Mouse (Mus musculus) cortical plate, adult 2 months (tissue): ENCODE data around the gene Wdr25. TPM values are rescaled to one million over a fixed set of nuclear protein-coding genes. Genes with fewer than 3 reads are reported as not detected.
A peak's percentile ranks its signal among the peaks of the same experiment; 100 is the strongest.

Experiments
- H3K27ac ChIP-seq: fragments of 200-500 bp; 2 replicates; pipeline ENCODE4 v1.5.1; 2012; ENCODE audit warnings: low read length, control low read depth, inconsistent platforms; ENCODE audit not compliant: insufficient read depth
- H3K4me1 ChIP-seq: fragments of 200-500 bp; 2 replicates; pipeline ENCODE4 v1.6.1; 2011; ENCODE audit warnings: low read length; ENCODE audit not compliant: control insufficient read depth, insufficient read depth
- H3K4me3 ChIP-seq: fragments of 200-500 bp; 2 replicates; pipeline ENCODE4 v1.5.1; 2011; ENCODE audit warnings: mild to moderate bottlenecking, low read length, control low read depth; ENCODE audit not compliant: insufficient read depth
- CTCF ChIP-seq: fragments of 200-500 bp; IDR thresholded peaks from 2 replicates; pipeline ENCODE4 v1.5.1; 2011; ENCODE audit warnings: mild to moderate bottlenecking, control low read depth, low read length; ENCODE audit not compliant: insufficient read depth; ENCODE audit errors: extremely low read depth
- POLR2A ChIP-seq: fragments of 200-500 bp; IDR thresholded peaks from 2 replicates; pipeline ENCODE4 v1.6.1; 2011; ENCODE audit warnings: mild to moderate bottlenecking, low read length, control low read depth; ENCODE audit not compliant: insufficient read depth; ENCODE audit errors: extremely low read depth
- polyA plus RNA-seq: library from polyadenylated mRNA; depleted of rRNA; stranded (reverse); fragments of >200 nt; gene quantifications from 2 replicates; pipeline ENCODE4 v1.2.3, GENCODE M21; 2012

Gene Wdr25
- polyA plus RNA-seq, 1 experiment, result 13.6 TPM

GRCm38 (mm10) chr12:108953838-108954237 lies 60.4 kb downstream of the Wdr25 start:
- no peak overlapping the region for H3K27ac ChIP-seq
- H3K4me1 ChIP-seq, result no peaks in the 10 kb centered on the region; the same call in 1 of the 2 replicates
- H3K4me3 ChIP-seq, result no peak overlapping the region
- peak; percentile 51 for TF ChIP-seq CTCF
- TF ChIP-seq POLR2A, result no peak

GRCm38 (mm10) chr12:108954456-108954855 lies 61.0 kb downstream of the Wdr25 start:
- Histone ChIP-seq H3K27ac (no peak overlapping the region), H3K4me3 (no peak overlapping the region), H3K4me1 (no peaks in the 10 kb centered on the region; the same call in 1 of the 2 replicates)
- TF ChIP-seq CTCF (no peak), POLR2A (no peak)

DNA sequence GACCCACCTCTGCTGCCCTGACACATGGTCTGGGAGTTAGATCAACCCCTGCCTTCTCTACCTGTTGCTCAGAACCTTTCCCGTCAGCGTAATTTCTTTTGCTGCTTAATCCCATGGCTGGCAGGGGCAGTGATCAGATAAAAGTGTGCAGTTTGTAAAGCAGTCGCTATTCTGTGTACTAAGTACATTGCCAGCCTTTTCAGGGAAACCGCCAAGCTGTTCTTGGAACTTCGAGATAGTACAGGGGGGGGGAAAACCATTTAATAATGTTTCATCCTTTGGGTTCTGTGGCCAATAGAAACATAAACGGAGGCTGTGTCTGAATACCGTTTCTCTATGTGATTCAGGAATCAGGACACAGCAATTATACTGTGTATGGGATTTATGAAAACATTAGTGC lies 65.1 kb downstream of the Wdr25 start:
- no peak for TF ChIP-seq POLR2A
- TF ChIP-seq CTCF, result no peak
- no peak overlapping the region for H3K4me3 ChIP-seq
- H3K4me1 ChIP-seq, result peaks cover 2% of the 10 kb centered on the region
- H3K27ac ChIP-seq, result no peak overlapping the region

GRCm38 (mm10) chr12:108958991-108959638 lies 65.7 kb downstream of the Wdr25 start:
- TF ChIP-seq POLR2A, result no peak
- TF ChIP-seq CTCF, result no peak
- H3K4me3 ChIP-seq, result peak overlapping the region; percentile 8
- H3K27ac ChIP-seq, result no peak overlapping the region
- H3K4me1 ChIP-seq, result peaks cover 2% of the 10 kb centered on the region; the same call in 1 of the 2 replicates

DNA sequence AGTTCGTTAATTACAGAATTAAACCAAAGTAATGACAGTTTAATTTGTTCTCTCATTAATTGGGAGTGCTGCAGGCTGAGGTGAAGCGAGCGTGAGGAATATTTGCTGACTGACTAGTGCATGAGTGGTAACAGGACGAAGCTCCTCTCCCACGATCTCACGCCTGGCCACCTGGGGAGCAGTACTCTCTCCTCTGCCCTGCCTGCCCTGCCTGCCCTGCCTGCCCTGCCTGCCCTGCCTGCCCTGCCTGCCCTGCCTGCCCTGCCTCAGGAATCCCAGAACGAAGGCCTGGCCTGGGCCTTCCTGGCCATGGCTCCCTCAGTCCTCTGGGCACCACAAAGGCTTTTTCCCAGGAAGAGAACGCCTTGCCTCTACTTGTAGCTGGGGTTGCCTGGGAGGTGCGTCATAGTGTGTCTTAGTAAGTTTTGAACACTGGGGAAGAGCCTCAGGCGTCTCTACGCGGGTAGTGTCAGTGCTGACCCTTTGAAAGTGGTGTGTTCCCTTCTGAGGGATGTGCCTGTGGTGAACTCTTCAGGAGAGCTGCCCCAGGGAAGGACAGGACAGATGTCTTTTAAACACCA lies 66.3 kb downstream of the Wdr25 start:
- H3K27ac ChIP-seq, result no peak overlapping the region
- H3K4me3 ChIP-seq, result peak overlapping the region; percentile 8; the same call in 1 of the 2 replicates
- peaks cover 2% of the 10 kb centered on the region; the same call in 1 of the 2 replicates for H3K4me1 ChIP-seq
- TF ChIP-seq POLR2A (no peak), CTCF (no peak)

DNA sequence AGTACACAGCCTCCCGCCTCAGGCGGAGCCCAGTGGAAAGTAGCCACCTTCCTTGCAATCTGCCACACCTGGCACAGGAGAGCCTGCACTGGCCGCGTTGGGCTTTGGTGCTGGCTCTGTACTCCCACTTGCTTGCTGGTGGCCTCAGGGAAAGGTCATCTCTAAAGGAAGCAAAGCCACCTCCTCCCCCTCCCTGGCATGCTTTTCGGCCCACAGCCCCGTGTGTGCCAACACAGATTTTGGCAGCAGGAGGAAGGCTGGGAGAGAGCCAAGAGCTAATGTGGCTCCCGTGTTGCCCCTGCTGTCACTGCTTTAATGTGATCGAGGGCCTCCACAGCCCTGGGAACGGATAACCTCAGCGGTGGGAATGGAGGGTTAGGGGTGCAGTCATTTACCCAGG lies 66.8 kb downstream of the Wdr25 start:
- TF ChIP-seq POLR2A (no peak), CTCF (no peak)
- Histone ChIP-seq H3K4me3 (no peak overlapping the region), H3K4me1 (peaks cover 2% of the 10 kb centered on the region; the same call in 1 of the 2 replicates), H3K27ac (no peak overlapping the region)

GRCm38 (mm10) chr12:108967631-108968030 lies 74.2 kb downstream of the Wdr25 start:
- 0 out of 2 replicates have a peak, but pooled peaks cover 1% of the 10 kb centered on the region for H3K4me1 ChIP-seq
- H3K4me3 ChIP-seq, result no peak overlapping the region
- no peak overlapping the region for H3K27ac ChIP-seq
- TF ChIP-seq POLR2A, result no peak
- TF ChIP-seq CTCF, result no peak

GRCm38 (mm10) chr12:108968031-108968430 lies 74.6 kb downstream of the Wdr25 start:
- Histone ChIP-seq H3K27ac (no peak overlapping the region), H3K4me1 (0 out of 2 replicates have a peak, but pooled peaks cover 1% of the 10 kb centered on the region), H3K4me3 (no peak overlapping the region)
- TF ChIP-seq CTCF (no peak), POLR2A (no peak)

DNA sequence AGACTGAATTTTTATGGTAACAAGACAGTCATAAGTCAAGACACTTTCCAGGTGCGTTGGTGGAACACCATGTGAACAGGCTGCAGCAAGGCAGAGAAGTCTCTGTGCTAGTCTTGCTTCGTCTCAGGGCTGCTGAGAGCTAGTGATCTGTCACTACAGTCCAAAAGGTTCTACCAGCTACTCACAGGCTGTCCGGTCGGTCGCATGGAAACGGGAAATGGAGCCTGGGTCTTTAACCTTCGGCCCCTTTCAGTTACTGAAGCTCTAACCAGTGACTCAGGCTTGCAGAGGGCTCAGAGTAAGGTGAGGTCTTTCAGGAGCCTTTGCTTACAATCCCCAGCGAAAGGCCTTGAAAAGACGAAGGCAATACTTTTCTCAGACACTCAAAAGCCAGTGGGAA lies 78.0 kb downstream of the Wdr25 start:
- Histone ChIP-seq H3K4me3 (no peak overlapping the region), H3K27ac (no peak overlapping the region), H3K4me1 (0 out of 2 replicates have a peak, but pooled peaks cover 1% of the 10 kb centered on the region)
- TF ChIP-seq CTCF, result no peak

- no peak overlapping the region for H3K27ac ChIP-seq
- TF ChIP-seq CTCF (no peak), POLR2A (no peak)
- no peak overlapping the region for H3K4me3 ChIP-seq
- H3K4me1 ChIP-seq, result 0 out of 2 replicates have a peak, but pooled peaks cover 1% of the 10 kb centered on the region
Measured at GRCm38 (mm10) chr12:108972234-108972633, 78.8 kb downstream of the Wdr25 start.
